Mouse (Mus musculus) G1E (cell line): ENCODE data around the gene Myh3. TPM values are rescaled to one million over a fixed set of nuclear protein-coding genes. Genes with fewer than 3 reads are reported as not detected.
A peak's percentile ranks its signal among the peaks of the same experiment; 100 is the strongest.

Experiments used
- ATAC-seq: 2 replicates; pipeline ENCODE4 v1.8.0; 2016; ENCODE audit warnings: mild to moderate bottlenecking; ENCODE audit not compliant: insufficient number of reproducible peaks, poor library complexity, low FRiP score, severe bottlenecking; ENCODE audit errors: extremely low read depth
- DNase-seq: peaks from one replicate; pipeline ENCODE4 v3.0.0; 2012; ENCODE audit warnings: low spot score
- H3K27me3 ChIP-seq: 2 replicates; pipeline ENCODE4 v1.6.1; 2012; ENCODE audit warnings: mild to moderate bottlenecking, low read length, inconsistent platforms; ENCODE audit not compliant: insufficient read depth
- H3K36me3 ChIP-seq: replicated peaks from 2 replicates; pipeline ENCODE3; 2012; ENCODE audit warnings: mild to moderate bottlenecking, inconsistent platforms
- H3K4me1 ChIP-seq: 2 replicates; pipeline ENCODE4 v1.6.1; 2012; ENCODE audit warnings: low read depth, low read length, inconsistent platforms, mixed read lengths; ENCODE audit not compliant: insufficient read depth
- H3K4me3 ChIP-seq: 2 replicates; pipeline ENCODE4 v1.5.1; 2012; ENCODE audit warnings: low read depth, mild to moderate bottlenecking, inconsistent platforms, low read length, moderate library complexity, mixed read lengths
- H3K9me3 ChIP-seq: replicated peaks from 2 replicates; pipeline ENCODE4 v1.6.1; 2012; ENCODE audit warnings: inconsistent platforms
- CTCF ChIP-seq: IDR thresholded peaks from 2 replicates; pipeline ENCODE4 v1.5.1; 2012; ENCODE audit warnings: low read depth, low read length, inconsistent platforms, mixed read lengths
- GATA1 ChIP-seq: IDR thresholded peaks from 2 replicates; pipeline ENCODE4 v1.6.1; 2012; ENCODE audit warnings: borderline replicate concordance, low read length, inconsistent platforms, mixed read lengths
- GATA2 ChIP-seq: IDR thresholded peaks from 2 replicates; pipeline ENCODE4 v1.6.1; 2012; ENCODE audit warnings: low read depth, low read length, inconsistent platforms, borderline replicate concordance
- POLR2AphosphoS5 ChIP-seq: IDR thresholded peaks from 2 replicates; pipeline ENCODE4 v1.6.1; 2012; ENCODE audit warnings: low read depth, low read length, inconsistent platforms; ENCODE audit not compliant: insufficient replicate concordance
- TAL1 ChIP-seq: conservative IDR thresholded peaks from 2 replicates; pipeline ENCODE4 v1.6.1; 2012; ENCODE audit warnings: low read depth, low read length, inconsistent platforms, mixed read lengths
- polyA plus RNA-seq: library from polyadenylated mRNA; stranded (reverse); fragments of >175 nt; gene quantifications from 2 replicates; pipeline ENCODE4 v1.2.3, GENCODE M21; 2012
- total RNA-seq, 2 experiments: library from RNA; stranded (forward) in 1 of 2; stranded (reverse) in 1 of 2; fragments of 200-1000 nt in 1 of 2; fragments of >200 nt in 1 of 2; fragmentation: Nextera tagmentation in 1 of 2; gene quantifications; 2 replicates each; pipeline ENCODE4 v1.2.3; 2014 to 2017

The Myh3 gene
- total and polyA plus RNA-seq, 3 experiments: not detected

- H3K4me1 ChIP-seq: no peaks in the 10 kb centered on the region
- ATAC-seq: no peak
- no peak overlapping the region for H3K4me3 ChIP-seq
- no peak for DNase-seq
- H3K27me3 ChIP-seq: peaks cover 23% of the 10 kb centered on the region
- H3K9me3 ChIP-seq: no peaks in the 10 kb centered on the region
- H3K36me3 ChIP-seq: peaks cover 5% of the 10 kb centered on the region
- TF ChIP-seq POLR2AphosphoS5 (no peak), GATA2 (no peak), TAL1 (no peak), CTCF (no peak), GATA1 (no peak)
Measured at GRCm38 (mm10) chr11:67072615-67073130, 5.4 kb upstream of the Myh3 start.

DNA sequence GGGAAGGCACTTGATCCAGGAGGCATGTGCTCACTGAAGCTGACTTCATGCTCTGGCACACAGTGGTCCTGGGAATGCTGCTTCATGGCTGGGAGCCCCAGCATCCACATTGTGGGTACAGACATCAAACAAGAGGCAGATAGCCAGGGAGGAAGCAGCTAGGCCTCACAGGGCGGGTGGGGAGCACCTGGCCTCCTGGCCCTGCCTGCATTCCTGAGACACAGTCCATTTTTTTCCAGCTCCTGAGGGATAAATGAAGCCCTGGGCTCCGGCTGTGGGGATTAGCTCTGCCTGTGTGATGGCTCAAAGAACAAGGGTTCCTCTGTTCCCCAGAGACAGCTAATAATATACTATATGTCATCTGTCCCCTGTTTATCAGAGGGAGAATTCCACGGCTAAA is 3.1 kb upstream of the Myh3 start:
- no peaks in the 10 kb centered on the region for H3K36me3 ChIP-seq
- H3K27me3 ChIP-seq: peaks cover 26% of the 10 kb centered on the region
- H3K4me3 ChIP-seq: no peak overlapping the region
- H3K4me1 ChIP-seq: no peaks in the 10 kb centered on the region
- DNase-seq: no peak
- ATAC-seq: no peak
- H3K9me3 ChIP-seq: no peaks in the 10 kb centered on the region
- no peak for TF ChIP-seq GATA1
- TF ChIP-seq POLR2AphosphoS5: no peak
- no peak for TF ChIP-seq GATA2
- no peak for TF ChIP-seq CTCF
- no peak for TF ChIP-seq TAL1

DNA sequence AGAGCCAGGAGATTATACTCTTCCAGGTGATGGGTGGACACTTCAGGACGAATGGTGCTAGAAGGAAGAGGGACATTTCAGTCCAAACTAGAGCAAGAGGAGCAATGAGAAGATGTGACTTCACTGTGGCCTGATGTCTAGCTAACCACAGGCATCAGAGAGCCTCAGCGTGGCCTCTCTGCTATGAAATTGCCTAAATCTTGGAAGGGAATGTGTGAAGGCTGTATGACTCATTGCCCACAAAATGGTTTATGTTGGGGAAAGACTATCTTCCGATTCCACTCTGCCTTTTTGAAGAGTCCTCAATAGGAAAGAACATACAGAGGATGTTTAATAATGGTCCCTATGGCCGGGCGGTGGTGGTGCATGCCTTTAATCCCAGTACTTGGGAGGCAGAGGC is 1.3 kb upstream of the Myh3 start:
- Histone ChIP-seq H3K9me3 (no peaks in the 10 kb centered on the region), H3K4me3 (no peak overlapping the region), H3K36me3 (no peaks in the 10 kb centered on the region), H3K27me3 (peaks cover 24% of the 10 kb centered on the region), H3K4me1 (peaks cover 6% of the 10 kb centered on the region; the same call in 1 of the 2 replicates)
- no peak for TF ChIP-seq POLR2AphosphoS5
- ATAC-seq: no peak
- DNase-seq: no peak

GRCm38 (mm10) chr11:67077435-67077834 is 665 bp upstream of the Myh3 start:
- H3K9me3 ChIP-seq: no peaks in the 10 kb centered on the region
- no peak for TF ChIP-seq TAL1
- no peak for TF ChIP-seq POLR2AphosphoS5
- no peak for TF ChIP-seq GATA1
- no peak for TF ChIP-seq GATA2
- no peak for TF ChIP-seq CTCF
- peaks cover 6% of the 10 kb centered on the region; the same call in 1 of the 2 replicates for H3K4me1 ChIP-seq
- H3K27me3 ChIP-seq: peaks cover 18% of the 10 kb centered on the region
- DNase-seq: no peak
- H3K4me3 ChIP-seq: no peak overlapping the region
- no peak for ATAC-seq
- no peaks in the 10 kb centered on the region for H3K36me3 ChIP-seq

- H3K9me3 ChIP-seq: no peaks in the 10 kb centered on the region
- no peak overlapping the region for H3K4me3 ChIP-seq
- ATAC-seq (no peak), DNase-seq (no peak)
- H3K27me3 ChIP-seq: peaks cover 15% of the 10 kb centered on the region
- H3K4me1 ChIP-seq: peaks cover 6% of the 10 kb centered on the region; the same call in 1 of the 2 replicates
- TF ChIP-seq POLR2AphosphoS5 (no peak), CTCF (no peak), TAL1 (no peak), GATA1 (no peak), GATA2 (no peak)
- no peaks in the 10 kb centered on the region for H3K36me3 ChIP-seq
Measured at GRCm38 (mm10) chr11:67078888-67079287, 788 bp downstream of the Myh3 start.

DNA sequence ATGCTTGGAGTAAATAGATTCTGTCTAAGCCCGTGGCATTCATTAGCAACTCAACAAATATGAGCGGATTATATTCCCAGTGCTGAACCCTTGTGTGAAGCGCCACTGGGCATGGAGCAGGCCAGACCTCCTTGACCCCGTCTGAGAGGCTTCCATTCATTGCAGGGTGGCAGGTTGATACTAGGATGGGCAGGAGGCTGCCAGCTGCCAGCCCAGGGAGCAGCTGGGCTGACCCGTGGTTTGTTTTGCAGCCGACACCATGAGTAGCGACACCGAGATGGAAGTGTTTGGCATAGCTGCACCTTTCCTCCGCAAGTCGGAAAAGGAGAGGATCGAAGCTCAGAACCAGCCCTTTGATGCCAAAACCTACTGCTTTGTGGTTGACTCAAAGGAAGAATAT is 1.6 kb downstream of the Myh3 start:
- peaks cover 14% of the 10 kb centered on the region for H3K27me3 ChIP-seq
- ATAC-seq (no peak), DNase-seq (no peak)
- no peaks in the 10 kb centered on the region for H3K9me3 ChIP-seq
- H3K4me1 ChIP-seq: peaks cover 6% of the 10 kb centered on the region; the same call in 1 of the 2 replicates
- TF ChIP-seq GATA1 (no peak), CTCF (no peak), GATA2 (no peak), TAL1 (no peak), POLR2AphosphoS5 (no peak)
- H3K4me3 ChIP-seq: no peak overlapping the region
- no peaks in the 10 kb centered on the region for H3K36me3 ChIP-seq

- peaks cover 9% of the 10 kb centered on the region for H3K27me3 ChIP-seq
- H3K9me3 ChIP-seq: no peaks in the 10 kb centered on the region
- no peak overlapping the region for H3K4me3 ChIP-seq
- DNase-seq (peak; percentile 47), ATAC-seq (peak; percentile 70)
- TF ChIP-seq GATA2: no peak
- peak; percentile 53 for TF ChIP-seq CTCF
- H3K4me1 ChIP-seq: peaks cover 6% of the 10 kb centered on the region; the same call in 1 of the 2 replicates
- no peaks in the 10 kb centered on the region for H3K36me3 ChIP-seq
Measured at GRCm38 (mm10) chr11:67080168-67080567, 2.1 kb downstream of the Myh3 start.
